8 mouse cellular contexts compared by ENCODE assay signal in genomic region chr16:21392099-21392498, GRCm38 (mm10). TPM values are rescaled to one million over a fixed set of nuclear protein-coding genes. Genes with fewer than 3 reads are reported as not detected.
DNase-seq lines count a peak whose midpoint lies in the region; ATAC-seq and TF ChIP-seq lines count a peak whose summit lies in the region.

No protein-coding gene starts in this region.

- no peak overlapping the region for H3K9ac ChIP-seq in lung, embryonic 14.5 days
- no peak overlapping the region for H3K9ac ChIP-seq in hindbrain, embryonic 14.5 days

- H3K4me3 ChIP-seq in lung, embryonic 14.5 days (ENCODE audit: low read depth, low read length): no peak overlapping the region
- no peak overlapping the region for H3K4me3 ChIP-seq in hindbrain, embryonic 14.5 days (replicated peaks; ENCODE audit: low read length)

- WGBS in lung, embryonic 14.5 days: 66% methylated on average over 6 of the region's 6 CpGs
- WGBS in hindbrain, embryonic 14.5 days: 65% methylated on average over 6 of the region's 6 CpGs

- no peaks in the 10 kb centered on the region for H3K36me3 ChIP-seq in lung, embryonic 14.5 days (ENCODE audit: insufficient read depth)
- H3K36me3 ChIP-seq in hindbrain, embryonic 14.5 days (replicated peaks; ENCODE audit: control insufficient read depth, insufficient read depth): no peaks in the 10 kb centered on the region

- no peak for TF ChIP-seq POLR2A in brain, embryonic 14.5 days (IDR thresholded peaks at IDR 0.05; ENCODE audit: borderline replicate concordance, extremely low read depth, insufficient read depth, insufficient read length, poor library complexity, severe bottlenecking)

- H3K4me1 ChIP-seq in lung, embryonic 14.5 days (ENCODE audit: insufficient read depth): peaks cover 7% of the 10 kb centered on the region
- H3K4me1 ChIP-seq in hindbrain, embryonic 14.5 days (replicated peaks; ENCODE audit: control insufficient read depth, insufficient read depth, low read length): peaks cover 21% of the 10 kb centered on the region

- no peak overlapping the region for H3K4me2 ChIP-seq in lung, embryonic 14.5 days
- H3K4me2 ChIP-seq in hindbrain, embryonic 14.5 days (replicated peaks): no peak overlapping the region

- peak overlapping the region; percentile 65; the same call in 1 of the 2 replicates for H3K27ac ChIP-seq in lung, embryonic 14.5 days (ENCODE audit: low read depth)
- H3K27ac ChIP-seq in hindbrain, embryonic 14.5 days: peak overlapping the region; percentile 60

- no peak for ATAC-seq in lung, embryonic 14.5 days (ENCODE audit: insufficient read depth)
- no peak for ATAC-seq in hindbrain, embryonic 14.5 days (ENCODE audit: low FRiP score)
- no peak for ATAC-seq in monocyte, adult 5-6 weeks (replicated peaks; ENCODE audit: insufficient number of reproducible peaks, low FRiP score, low TSS enrichment, poor library complexity, severe bottlenecking)

- no peaks in the 10 kb centered on the region for H3K27me3 ChIP-seq in lung, embryonic 14.5 days (ENCODE audit: insufficient read depth, low read length)
- no peaks in the 10 kb centered on the region for H3K27me3 ChIP-seq in hindbrain, embryonic 14.5 days (ENCODE audit: control insufficient read depth, insufficient read depth, low read length)

- peak; percentile 67 for TF ChIP-seq CTCF in lung, embryonic 14.5 days (IDR thresholded peaks at IDR 0.05; ENCODE audit: low read depth)
- TF ChIP-seq CTCF in brain, embryonic 14.5 days (IDR thresholded peaks at IDR 0.05; ENCODE audit: borderline replicate concordance, extremely low read depth, insufficient read depth, insufficient read length): peak; percentile 57; the same call in 1 of the 2 replicates

- no peaks in the 10 kb centered on the region for H3K9me3 ChIP-seq in lung, embryonic 14.5 days (ENCODE audit: low read depth, low read length)
- H3K9me3 ChIP-seq in hindbrain, embryonic 14.5 days (ENCODE audit: control insufficient read depth, low read length): no peaks in the 10 kb centered on the region

- DNase-seq in lung, embryonic 14.5 days: peak; percentile 57
- no peak for DNase-seq in lung, postnatal 4 days
- DNase-seq in brain, embryonic 14.5 days (ENCODE audit: low read depth): no peak
- no peak for DNase-seq in hindbrain, embryonic 14.5 days (ENCODE audit: low spot score)
- peak; percentile 51 for DNase-seq in neural tube, embryonic 10.5 days (ENCODE audit: extremely low spot score, low spot score)
- DNase-seq in adrenal gland, postnatal 14 days: no peak
- DNase-seq in kidney, adult 18-20 months: no peak

RNA-seq across cellular contexts. Expression of gene Vps8, which starts 30.8 kb away (rescaled TPM):
- 18.0 and 19.3 TPM in 2 replicates for polyA plus RNA-seq in lung, embryonic 14.5 days (2014; fragmentation: Nextera tagmentation; extraction: Ambion mirVana)
- polyA plus RNA-seq in brain, embryonic 14.5 days (2012; rRNA removed): 23.6 and 30.4 TPM in 2 replicates
- 37.0 and 40.7 TPM in 2 replicates for polyA plus RNA-seq in hindbrain, embryonic 14.5 days (2014; fragmentation: Nextera tagmentation; extraction: Ambion mirVana)
- 26.4 to 33.9 TPM (median 33.5 TPM) in 3 replicates for total RNA-seq in monocyte, adult 5-6 weeks (2017)
- total RNA-seq in adrenal gland, postnatal 14 days (2021): 16.4 and 22.6 TPM in 2 replicates

Comparison
In these comparisons a context has a peak if more than half of its experiments do, and no peak if none do; other contexts are left out.
1. DNase-seq: peak in lung, embryonic 14.5 days (single experiment) and neural tube, embryonic 10.5 days (single experiment); none in lung, postnatal 4 days (0 of 2), brain, embryonic 14.5 days (single experiment), hindbrain, embryonic 14.5 days (single experiment), adrenal gland, postnatal 14 days (single experiment) and kidney, adult 18-20 months (single experiment).